Mouse (Mus musculus) ES-E14 (cell line): ENCODE data around the gene Dnajb7. TPM values are rescaled to one million over a fixed set of nuclear protein-coding genes. Genes with fewer than 3 reads are reported as not detected.

Source experiments
- DNase-seq: peaks from one replicate; pipeline ENCODE4 v3.0.0-alpha.2; 2013; ENCODE audit warnings: low read depth, low spot score
- H3K27ac ChIP-seq: 2 replicates; pipeline ENCODE4 v1.5.1; 2012; ENCODE audit warnings: low read depth, mild to moderate bottlenecking, low read length, moderate library complexity, mixed read lengths; ENCODE audit not compliant: poor library complexity, insufficient read depth, severe bottlenecking
- H3K36me3 ChIP-seq: 2 replicates; pipeline ENCODE4 v1.6.1; 2012; ENCODE audit warnings: mild to moderate bottlenecking, low read length, moderate library complexity, mixed read lengths; ENCODE audit not compliant: control insufficient read depth, poor library complexity, insufficient read depth, severe bottlenecking
- H3K4me1 ChIP-seq, 2 experiments: fragments of 150-350 bp in 1 of 2; sonication (generic) in 1 of 2; 2 replicates each; pipeline ENCODE4 v1.6.1; 2012; ENCODE audit warnings: low read length in 2 of 2, mild to moderate bottlenecking in 1 of 2, mixed read lengths in 1 of 2; ENCODE audit not compliant: control insufficient read depth in 2 of 2, insufficient read depth in 2 of 2, poor library complexity in 1 of 2
- H3K4me3 ChIP-seq, 2 experiments: fragments of 150-350 bp in 1 of 2; sonication (generic) in 1 of 2; 2 replicates each; pipeline ENCODE4 v1.5.1; 2012; ENCODE audit warnings: low read length in 2 of 2, low read depth in 1 of 2, mild to moderate bottlenecking in 1 of 2, mixed read lengths in 1 of 2; ENCODE audit not compliant: insufficient read depth in 1 of 2, poor library complexity in 1 of 2, severe bottlenecking in 1 of 2
- H3K9ac ChIP-seq: 2 replicates; pipeline ENCODE4 v1.6.1; 2012; ENCODE audit warnings: low read depth, mild to moderate bottlenecking, low read length, mixed read lengths; ENCODE audit not compliant: poor library complexity, insufficient read depth, severe bottlenecking
- H3K9me3 ChIP-seq: fragments of 150-350 bp; sonication (generic); 2 replicates; pipeline ENCODE4 v1.6.1; 2012; ENCODE audit warnings: low read depth, mild to moderate bottlenecking, low read length; ENCODE audit not compliant: control insufficient read depth, insufficient read depth
- CHD2 ChIP-seq: IDR thresholded peaks from 2 replicates; pipeline ENCODE4 v1.6.1; 2014; ENCODE audit warnings: mild to moderate bottlenecking, low read depth, low read length, inconsistent platforms
- HCFC1 ChIP-seq: IDR thresholded peaks from 2 replicates; pipeline ENCODE4 v1.6.1; 2012; ENCODE audit warnings: low read length, inconsistent platforms, borderline replicate concordance; ENCODE audit not compliant: insufficient read depth
- MAFK ChIP-seq: IDR thresholded peaks from 2 replicates; pipeline ENCODE4 v1.6.1; 2014; ENCODE audit warnings: mild to moderate bottlenecking, low read depth, low read length, inconsistent platforms; ENCODE audit not compliant: insufficient read depth
- ZC3H11A ChIP-seq: IDR thresholded peaks from 2 replicates; pipeline ENCODE4 v1.6.1; 2012; ENCODE audit warnings: low read depth, mild to moderate bottlenecking, inconsistent platforms, low read length, borderline replicate concordance
- ZNF384 ChIP-seq: IDR thresholded peaks from 2 replicates; pipeline ENCODE4 v1.6.1; 2012; ENCODE audit warnings: low read depth, low read length, inconsistent platforms
- in situ Hi-C, 2 experiments: fragments of 600-800 bp; cut with MboI; formaldehyde crosslinking; loops; one replicate each; pipeline ENCODE4 v1.15.1; 2025; ENCODE audit warnings: low sequenced_read_pairs in 2 of 2, inconsistent platforms in 1 of 2; ENCODE audit not compliant: unreplicated experiment in 2 of 2
- total RNA-seq: library from RNA; depleted of rRNA; stranded (reverse); fragments of 300-350 nt; gene quantifications from 2 replicates; pipeline ENCODE4 v1.2.3, GENCODE M21; 2012

The Dnajb7 gene
- total RNA-seq, 1 experiment, result not detected

DNA sequence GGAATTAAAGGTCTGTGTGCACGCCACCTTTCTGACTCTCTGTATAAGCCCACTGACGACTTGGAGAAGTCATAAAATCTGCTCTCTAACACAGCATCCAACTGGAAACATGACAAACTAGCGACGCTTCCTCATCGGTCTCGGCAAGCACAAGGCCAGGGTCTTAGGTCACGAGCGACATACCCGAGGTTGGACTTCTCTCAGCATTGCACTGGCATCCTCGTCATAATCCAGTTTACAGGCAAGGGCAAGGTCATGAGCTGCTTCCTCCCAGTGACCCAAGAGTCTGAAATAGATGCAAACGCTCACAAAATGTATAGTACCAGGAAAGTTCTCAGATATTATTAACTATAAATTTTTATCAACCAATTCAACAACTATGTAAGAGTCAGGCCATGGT, 33.5 kb downstream of the Dnajb7 start:
- no peak overlapping the region for H3K27ac ChIP-seq
- in situ Hi-C loops, result no loop called here
- H3K4me1 ChIP-seq, result no peaks in the 10 kb centered on the region; a peak in 1 of 4 replicates
- TF ChIP-seq HCFC1 (no peak), ZC3H11A (no peak), MAFK (no peak), ZNF384 (no peak), CHD2 (no peak)
- H3K9me3 ChIP-seq, result no peaks in the 10 kb centered on the region
- peaks cover 24% of the 10 kb centered on the region for H3K36me3 ChIP-seq
- H3K4me3 ChIP-seq, result no peak overlapping the region
- DNase-seq, result no peak
- no peak overlapping the region for H3K9ac ChIP-seq

DNA sequence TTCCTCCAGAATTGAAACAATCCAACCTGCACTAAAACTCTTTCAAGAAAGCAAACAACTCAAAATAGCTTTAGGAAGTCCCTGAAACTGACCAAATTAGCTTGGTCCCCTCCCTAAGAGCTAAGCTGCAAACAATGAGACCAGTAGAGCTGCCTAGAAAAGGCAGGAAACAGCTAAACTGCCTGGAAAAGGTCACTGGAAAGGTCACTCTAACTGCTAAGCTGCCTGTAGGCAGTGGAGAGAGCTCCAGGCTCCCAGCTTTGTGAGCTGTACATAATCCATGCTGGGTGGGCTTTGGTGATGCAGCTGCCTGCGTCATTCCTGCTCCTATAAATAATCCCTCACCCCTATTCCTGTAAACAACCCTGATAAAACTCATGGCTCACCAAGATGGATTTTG, 37.7 kb downstream of the Dnajb7 start:
- in situ Hi-C loops, result no loop called here
- H3K9me3 ChIP-seq, result no peaks in the 10 kb centered on the region
- peak overlapping the region; percentile 3; the same call in 1 of the 2 replicates for H3K27ac ChIP-seq
- TF ChIP-seq ZC3H11A (no peak), CHD2 (no peak), MAFK (no peak)
- no peaks in the 10 kb centered on the region; a peak in 1 of 4 replicates for H3K4me1 ChIP-seq
- no peak overlapping the region for H3K4me3 ChIP-seq
- H3K36me3 ChIP-seq, result peaks cover 37% of the 10 kb centered on the region
- H3K9ac ChIP-seq, result no peak overlapping the region
- DNase-seq, result peak; percentile 28

DNA sequence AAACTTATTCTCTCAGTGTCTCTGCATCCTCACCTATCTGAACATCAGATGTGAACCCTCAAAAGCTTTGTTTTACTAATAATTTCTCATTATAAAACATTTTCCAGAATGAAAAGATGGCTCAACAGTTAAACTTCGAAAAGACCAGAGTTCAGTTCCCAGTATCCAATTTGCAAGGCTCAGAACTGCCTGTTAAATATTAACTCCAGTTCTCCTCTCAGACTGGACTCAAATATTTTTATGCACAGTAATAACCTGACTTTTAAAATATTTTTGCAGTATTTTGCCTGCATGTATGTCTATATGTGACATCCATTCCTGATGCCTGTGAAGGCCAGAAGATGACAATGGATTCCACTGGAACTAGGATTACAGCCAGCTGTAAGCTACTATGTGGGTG, 39.5 kb downstream of the Dnajb7 start:
- in situ Hi-C loops, result no loop called here
- TF ChIP-seq HCFC1, result no peak
- no peak for TF ChIP-seq ZNF384
- TF ChIP-seq MAFK, result no peak
- no peak for TF ChIP-seq ZC3H11A
- no peak for TF ChIP-seq CHD2
- Histone ChIP-seq H3K9ac (no peak overlapping the region), H3K4me3 (no peak overlapping the region), H3K9me3 (no peaks in the 10 kb centered on the region), H3K36me3 (peaks cover 36% of the 10 kb centered on the region), H3K4me1 (no peaks in the 10 kb centered on the region; a peak in 1 of 4 replicates), H3K27ac (no peak overlapping the region)
- no peak for DNase-seq

- peaks cover 0 to 3% of the 10 kb centered on the region in 2 experiments; a peak in 3 of 4 replicates for H3K4me1 ChIP-seq
- no peak overlapping the region for H3K27ac ChIP-seq
- in situ Hi-C loops, result no loop called here
- H3K4me3 ChIP-seq, result no peak overlapping the region
- DNase-seq, result no peak
- peaks cover 37% of the 10 kb centered on the region for H3K36me3 ChIP-seq
- no peak overlapping the region for H3K9ac ChIP-seq
- no peak for TF ChIP-seq CHD2
- no peak for TF ChIP-seq MAFK
- no peak for TF ChIP-seq HCFC1
- TF ChIP-seq ZC3H11A, result no peak
- no peak for TF ChIP-seq ZNF384
- H3K9me3 ChIP-seq, result no peaks in the 10 kb centered on the region
These were observed 41.9 kb downstream of the Dnajb7 start for GRCm38 (mm10) chr15:81366241-81366640.

GRCm38 (mm10) chr15:81365246-81365645, 42.9 kb downstream of the Dnajb7 start:
- H3K36me3 ChIP-seq, result peaks cover 33% of the 10 kb centered on the region
- no peak for DNase-seq
- in situ Hi-C loops, result no loop called here

More at GRCm38 (mm10) chr15:81365246-81365645, 42.9 kb downstream of the Dnajb7 start:
- peaks cover 0 to 3% of the 10 kb centered on the region in 2 experiments; a peak in 2 of 4 replicates for H3K4me1 ChIP-seq
- no peak overlapping the region for H3K9ac ChIP-seq
- H3K4me3 ChIP-seq, result no peak overlapping the region
- no peaks in the 10 kb centered on the region for H3K9me3 ChIP-seq
- no peak for TF ChIP-seq MAFK
- no peak for TF ChIP-seq ZNF384
- H3K27ac ChIP-seq, result no peak overlapping the region
